26 mouse cellular contexts compared by ENCODE assay signal in the genomic region with DNA sequence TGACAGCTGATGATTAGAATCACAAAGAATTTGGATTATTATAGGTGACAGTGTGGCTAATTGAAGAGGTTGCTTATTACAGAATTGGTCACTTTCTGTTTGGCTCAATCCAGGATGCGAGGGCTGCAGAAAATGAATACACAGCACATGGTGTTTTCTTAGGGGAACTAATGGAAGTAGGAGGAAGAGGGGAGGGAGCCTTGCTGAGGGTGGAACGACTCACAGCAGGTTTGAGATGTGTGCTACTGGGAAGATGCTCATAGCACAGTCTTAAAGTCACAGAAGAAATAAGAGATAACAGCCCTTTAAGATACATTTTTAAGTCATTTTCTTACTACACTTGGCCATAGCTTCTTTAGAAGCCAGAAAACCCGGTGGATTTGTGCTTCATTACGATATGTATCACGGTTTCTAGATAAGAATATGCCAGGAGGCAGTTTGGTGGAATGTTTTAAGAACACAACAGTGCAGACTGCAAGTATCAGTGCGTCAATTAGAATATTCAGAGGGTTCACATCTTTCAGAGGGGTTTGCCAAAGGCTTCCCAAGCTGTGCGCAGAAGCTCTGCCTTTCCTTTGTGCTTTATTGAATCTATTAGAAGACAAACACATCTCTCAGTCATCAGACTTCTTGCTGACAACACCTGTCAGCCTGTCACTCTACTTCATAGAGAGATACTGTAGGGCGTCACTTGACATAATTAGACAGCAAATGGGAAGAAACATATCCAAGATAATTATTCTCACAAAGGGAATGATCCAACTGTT.
A peak's percentile ranks its signal among the peaks of the same experiment; 100 is the strongest.
DNase-seq lines count a peak whose midpoint lies in the region; ATAC-seq and TF ChIP-seq lines count a peak whose summit lies in the region.
"Had no signal": no experiment of that assay in that cellular context is flagged by ENCODE, and none has a peak within 500 bp of the region (broad histone marks: within the 10 kb centered on the region; RNA-seq: fewer than 3 reads in every experiment).

No protein-coding gene starts in this region.

- peak; percentile 79 for ATAC-seq in forebrain, embryonic 14.5 days
- no peak for ATAC-seq in forebrain, embryonic 11.5 days (replicated peaks; ENCODE audit: low FRiP score)
- peak; percentile 62 for ATAC-seq in midbrain, embryonic 15.5 days (replicated peaks)
- ATAC-seq in midbrain, embryonic 11.5 days (ENCODE audit: low FRiP score) = no peak
- 0 out of 2 replicates have a peak, but pooled peaks have one; percentile 41 for ATAC-seq in midbrain, postnatal 0 days (ENCODE audit: low FRiP score)
- ATAC-seq: CD4-positive, CD25-positive, alpha-beta regulatory T cell, adult 4 months had no signal

- no peak overlapping the region for H3K4me3 ChIP-seq in forebrain, embryonic 14.5 days (ENCODE audit: low read depth, low read length)
- no peak overlapping the region for H3K4me3 ChIP-seq in forebrain, embryonic 11.5 days (ENCODE audit: low read depth, low read length)
- H3K4me3 ChIP-seq in midbrain, embryonic 15.5 days = no peak overlapping the region
- no peak overlapping the region for H3K4me3 ChIP-seq in midbrain, embryonic 11.5 days (ENCODE audit: low read depth, low read length)
- H3K4me3 ChIP-seq in layer of hippocampus, adult 2 months = no peak overlapping the region
- H3K4me3 ChIP-seq in midbrain, postnatal 0 days (ENCODE audit: low read depth, low read length) = no peak overlapping the region
- H3K4me3 ChIP-seq: embryonic facial prominence, embryonic 12.5 days; gastrocnemius, adult 2 months; heart, embryonic 10.5 days; kidney, embryonic 15.5 days; limb, embryonic 15.5 days; liver, embryonic 15.5 days; lung, embryonic 15.5 days; megakaryocyte, embryonic 14.5 days had no signal

- no peaks in the 10 kb centered on the region for H3K36me3 ChIP-seq in forebrain, embryonic 14.5 days (ENCODE audit: control insufficient read depth, insufficient read depth, low read length)
- no peaks in the 10 kb centered on the region for H3K36me3 ChIP-seq in forebrain, embryonic 11.5 days (ENCODE audit: control insufficient read depth, insufficient read depth, low read length)
- no peaks in the 10 kb centered on the region for H3K36me3 ChIP-seq in midbrain, embryonic 15.5 days (replicated peaks)
- no peaks in the 10 kb centered on the region for H3K36me3 ChIP-seq in midbrain, embryonic 11.5 days (ENCODE audit: control insufficient read depth, insufficient read depth, low read length)
- H3K36me3 ChIP-seq in midbrain, postnatal 0 days (ENCODE audit: insufficient read depth, low read length) = no peaks in the 10 kb centered on the region
- H3K36me3 ChIP-seq: embryonic facial prominence, embryonic 12.5 days; heart, embryonic 10.5 days; kidney, embryonic 15.5 days; limb, embryonic 15.5 days; liver, embryonic 15.5 days; lung, embryonic 15.5 days had no signal

- 65% methylated on average over 8 of the region's 8 CpGs for WGBS in forebrain, embryonic 14.5 days
- WGBS in forebrain, embryonic 11.5 days = 80% methylated on average over 8 of the region's 8 CpGs
- 61% methylated on average over 8 of the region's 8 CpGs for whole genome bisulfite sequencing in midbrain, embryonic 15.5 days
- 82% methylated on average over 8 of the region's 8 CpGs for WGBS in midbrain, embryonic 11.5 days
- WGBS in midbrain, postnatal 0 days = 54% methylated on average over 8 of the region's 8 CpGs

- DNase-seq in forebrain, embryonic 14.5 days (ENCODE audit: low spot score) = peak; percentile 75
- DNase-seq in forebrain, embryonic 11.5 days (ENCODE audit: low spot score) = no peak
- no peak for DNase-seq in midbrain, embryonic 11.5 days (ENCODE audit: low spot score, missing footprints)
- DNase-seq in layer of hippocampus, adult 2 months (ENCODE audit: low spot score in 2 of 2) = peak in 1 of 2 experiments; percentile 63
- DNase-seq in midbrain, postnatal 0 days (ENCODE audit: low spot score) = peak; percentile 49
- DNase-seq in retina, postnatal 1 day = no peak
- DNase-seq in left cerebral cortex, adult 11 months (ENCODE audit: low spot score) = no peak
- DNase-seq: adrenal gland, postnatal 14 days; cerebellum, adult 11-12 months; cerebellum, postnatal 14 days; gastrocnemius, adult 2 months; kidney, adult 11 months; kidney, postnatal 36 days; left cerebral cortex, postnatal 4 days; lung, postnatal 36 days; right cerebral cortex, postnatal 25 days; thymus, postnatal 36 days had no signal

- no peak overlapping the region for H3K4me2 ChIP-seq in forebrain, embryonic 14.5 days (ENCODE audit: low read length)
- H3K4me2 ChIP-seq in forebrain, embryonic 11.5 days (ENCODE audit: low read depth, low read length, severe bottlenecking) = no peak overlapping the region
- H3K4me2 ChIP-seq in midbrain, embryonic 15.5 days = no peak overlapping the region
- H3K4me2 ChIP-seq in midbrain, embryonic 11.5 days = no peak overlapping the region
- H3K4me2 ChIP-seq in midbrain, postnatal 0 days (ENCODE audit: low read depth, low read length, poor library complexity, severe bottlenecking) = no peak overlapping the region
- H3K4me2 ChIP-seq: embryonic facial prominence, embryonic 12.5 days; kidney, embryonic 15.5 days; limb, embryonic 15.5 days; liver, embryonic 15.5 days; lung, embryonic 15.5 days had no signal

- no peak for TF ChIP-seq CTCF in layer of hippocampus, adult 2 months (conservative IDR thresholded peaks at IDR 0.05)
- TF ChIP-seq CTCF in midbrain, postnatal 0 days (IDR thresholded peaks at IDR 0.05) = no peak

- no peaks in the 10 kb centered on the region for H3K9me3 ChIP-seq in forebrain, embryonic 14.5 days (replicated peaks; ENCODE audit: control insufficient read depth, low read length)
- H3K9me3 ChIP-seq in forebrain, embryonic 11.5 days (ENCODE audit: control insufficient read depth, low read length) = no peaks in the 10 kb centered on the region
- H3K9me3 ChIP-seq in midbrain, embryonic 15.5 days = no peaks in the 10 kb centered on the region
- H3K9me3 ChIP-seq in midbrain, embryonic 11.5 days (ENCODE audit: control insufficient read depth, low read length) = no peaks in the 10 kb centered on the region
- H3K9me3 ChIP-seq in midbrain, postnatal 0 days (ENCODE audit: low read length) = no peaks in the 10 kb centered on the region
- H3K9me3 ChIP-seq: embryonic facial prominence, embryonic 12.5 days; heart, embryonic 10.5 days; kidney, embryonic 15.5 days; limb, embryonic 15.5 days; liver, embryonic 15.5 days; lung, embryonic 15.5 days; megakaryocyte, embryonic 14.5 days had no signal

- peak overlapping the region; percentile 49 for H3K27ac ChIP-seq in forebrain, embryonic 14.5 days (ENCODE audit: low read depth, low read length)
- H3K27ac ChIP-seq in forebrain, embryonic 11.5 days (ENCODE audit: low read depth, low read length) = no peak overlapping the region
- no peak overlapping the region for H3K27ac ChIP-seq in midbrain, embryonic 15.5 days
- H3K27ac ChIP-seq in midbrain, embryonic 11.5 days (ENCODE audit: low read depth, low read length) = no peak overlapping the region
- peak overlapping the region; percentile 59 for H3K27ac ChIP-seq in layer of hippocampus, adult 2 months
- no peak overlapping the region for H3K27ac ChIP-seq in midbrain, postnatal 0 days (ENCODE audit: low read depth, low read length)
- H3K27ac ChIP-seq: embryonic facial prominence, embryonic 12.5 days; gastrocnemius, adult 2 months; heart, embryonic 10.5 days; kidney, embryonic 15.5 days; limb, embryonic 15.5 days; liver, embryonic 15.5 days; lung, embryonic 15.5 days had no signal

- no peak overlapping the region for H3K9ac ChIP-seq in forebrain, embryonic 14.5 days (ENCODE audit: low read length)
- H3K9ac ChIP-seq in forebrain, embryonic 11.5 days (ENCODE audit: low read length) = no peak overlapping the region
- H3K9ac ChIP-seq in midbrain, embryonic 15.5 days = no peak overlapping the region
- H3K9ac ChIP-seq in midbrain, embryonic 11.5 days (ENCODE audit: low read length) = no peak overlapping the region
- H3K9ac ChIP-seq in midbrain, postnatal 0 days (replicated peaks; ENCODE audit: low read length, poor library complexity, severe bottlenecking) = no peak overlapping the region
- H3K9ac ChIP-seq: embryonic facial prominence, embryonic 12.5 days; kidney, embryonic 15.5 days; limb, embryonic 15.5 days; liver, embryonic 15.5 days; lung, embryonic 15.5 days had no signal

- no peaks in the 10 kb centered on the region for H3K27me3 ChIP-seq in forebrain, embryonic 14.5 days (replicated peaks; ENCODE audit: control insufficient read depth, insufficient read depth, low read length)
- no peaks in the 10 kb centered on the region for H3K27me3 ChIP-seq in forebrain, embryonic 11.5 days (ENCODE audit: control insufficient read depth, insufficient read depth, low read length)
- no peaks in the 10 kb centered on the region for H3K27me3 ChIP-seq in midbrain, embryonic 15.5 days (replicated peaks)
- H3K27me3 ChIP-seq in midbrain, embryonic 11.5 days (ENCODE audit: control insufficient read depth, insufficient read depth, low read length) = no peaks in the 10 kb centered on the region
- H3K27me3 ChIP-seq in midbrain, postnatal 0 days (ENCODE audit: insufficient read depth, low read length) = no peaks in the 10 kb centered on the region
- H3K27me3 ChIP-seq: embryonic facial prominence, embryonic 12.5 days; kidney, embryonic 15.5 days; limb, embryonic 15.5 days; liver, embryonic 15.5 days; lung, embryonic 15.5 days; megakaryocyte, embryonic 14.5 days had no signal

- H3K4me1 ChIP-seq in forebrain, embryonic 14.5 days (ENCODE audit: control insufficient read depth, insufficient read depth, low read length) = no peaks in the 10 kb centered on the region
- H3K4me1 ChIP-seq in forebrain, embryonic 11.5 days (replicated peaks; ENCODE audit: control insufficient read depth, insufficient read depth, low read length) = no peaks in the 10 kb centered on the region
- H3K4me1 ChIP-seq in midbrain, embryonic 15.5 days = no peaks in the 10 kb centered on the region
- H3K4me1 ChIP-seq in midbrain, embryonic 11.5 days (ENCODE audit: control insufficient read depth, insufficient read depth, low read length) = no peaks in the 10 kb centered on the region
- H3K4me1 ChIP-seq in midbrain, postnatal 0 days (ENCODE audit: insufficient read depth, low read length) = no peaks in the 10 kb centered on the region
- H3K4me1 ChIP-seq: embryonic facial prominence, embryonic 12.5 days; heart, embryonic 10.5 days; kidney, embryonic 15.5 days; limb, embryonic 15.5 days; liver, embryonic 15.5 days; lung, embryonic 15.5 days; megakaryocyte, embryonic 14.5 days had no signal

Comparison
In these comparisons a context has a peak if more than half of its experiments do, and no peak if none do; other contexts are left out.
1. ATAC-seq: peak in forebrain, embryonic 14.5 days (single experiment), midbrain, embryonic 15.5 days (single experiment) and midbrain, postnatal 0 days (single experiment); none in forebrain, embryonic 11.5 days (single experiment) and midbrain, embryonic 11.5 days (single experiment).
2. DNase-seq: peak in forebrain, embryonic 14.5 days (single experiment) and midbrain, postnatal 0 days (single experiment); none in forebrain, embryonic 11.5 days (single experiment), midbrain, embryonic 11.5 days (single experiment), retina, postnatal 1 day (single experiment) and left cerebral cortex, adult 11 months (single experiment).
3. H3K27ac ChIP-seq: peak in forebrain, embryonic 14.5 days (single experiment) and layer of hippocampus, adult 2 months (single experiment); none in forebrain, embryonic 11.5 days (single experiment), midbrain, embryonic 15.5 days (single experiment), midbrain, embryonic 11.5 days (single experiment) and midbrain, postnatal 0 days (single experiment).